Mouse (Mus musculus) heart, embryonic 14.5 days (tissue): ENCODE data around the gene Olfr1371. TPM values are rescaled to one million over a fixed set of nuclear protein-coding genes. Genes with fewer than 3 reads are reported as not detected.

Source experiments
- ATAC-seq: fragments of 200-750 bp; cut with Nextera tagmentation; 2 replicates; pipeline ENCODE4 v1.8.0; 2017; ENCODE audit warnings: low read depth, moderate TSS enrichment; ENCODE audit not compliant: insufficient number of reproducible peaks, insufficient read depth, low FRiP score
- H3K27ac ChIP-seq, 2 experiments: fragments of 200-500 bp in 1 of 2; fragments of 300-500 bp in 1 of 2; sonication (generic) in 1 of 2; replicated peaks in 1 of 2; 2 replicates each; pipeline ENCODE4 v1.5.1; 2012 to 2014; ENCODE audit warnings: low read depth in 2 of 2, low read length in 2 of 2, control low read depth in 1 of 2, mild to moderate bottlenecking in 1 of 2, mixed read lengths in 1 of 2; ENCODE audit not compliant: control insufficient read depth in 1 of 2, insufficient read depth in 1 of 2
- H3K27me3 ChIP-seq: fragments of 300-500 bp; sonication (generic); 2 replicates; pipeline ENCODE4 v1.6.1; 2014; ENCODE audit warnings: mild to moderate bottlenecking, low read length, control low read depth; ENCODE audit not compliant: control insufficient read depth, insufficient read depth
- H3K36me3 ChIP-seq: fragments of 300-500 bp; sonication (generic); 2 replicates; pipeline ENCODE4 v1.6.1; 2014; ENCODE audit warnings: mild to moderate bottlenecking, control low read depth, low read length, mixed read lengths; ENCODE audit not compliant: control insufficient read depth, insufficient read depth
- H3K4me1 ChIP-seq, 2 experiments: fragments of 200-500 bp in 1 of 2; fragments of 300-500 bp in 1 of 2; sonication (generic) in 1 of 2; 2 replicates each; pipeline ENCODE4 v1.6.1; 2012 to 2014; ENCODE audit warnings: low read length in 2 of 2, control low read depth in 1 of 2, mixed read lengths in 1 of 2; ENCODE audit not compliant: control insufficient read depth in 2 of 2, insufficient read depth in 2 of 2
- H3K4me2 ChIP-seq: fragments of 300-500 bp; sonication (generic); 2 replicates; pipeline ENCODE4 v1.6.1; 2014; ENCODE audit warnings: mild to moderate bottlenecking, low read length
- H3K4me3 ChIP-seq, 2 experiments: fragments of 200-500 bp in 1 of 2; fragments of 300-500 bp in 1 of 2; sonication (generic) in 1 of 2; 2 replicates each; pipeline ENCODE4 v1.5.1; 2012 to 2014; ENCODE audit warnings: low read length in 2 of 2, mild to moderate bottlenecking in 2 of 2, control low read depth in 1 of 2, low read depth in 1 of 2, moderate library complexity in 1 of 2; ENCODE audit not compliant: control insufficient read depth in 1 of 2, insufficient read depth in 1 of 2
- H3K9ac ChIP-seq: fragments of 300-500 bp; sonication (generic); 2 replicates; pipeline ENCODE4 v1.6.1; 2014; ENCODE audit warnings: mild to moderate bottlenecking, low read length
- H3K9me3 ChIP-seq: fragments of 300-500 bp; sonication (generic); 2 replicates; pipeline ENCODE4 v1.6.1; 2016; ENCODE audit warnings: low read length, control low read depth; ENCODE audit not compliant: control insufficient read depth
- WGBS: fragments of 180-500 bp; shearing (Covaris S2); extraction: QIAGEN DNeasy Blood & Tissue Kit; methylation state at CpG from one replicate; pipeline ENCODE4 v1.1.7; 2014; 5-methylcytosine and 5-hydroxymethylcytosine counted together
- polyA plus RNA-seq: library from polyadenylated mRNA; unstranded; fragments of >200 nt; fragmentation: Nextera tagmentation; extraction: Ambion mirVana; gene quantifications from 2 replicates; pipeline ENCODE4 v1.2.1, GENCODE M21; 2014

The Olfr1371 gene
- polyA plus RNA-seq, result not detected in 2 replicates

GRCm38 (mm10) chr11:52213887-52214286 lies at the start of gene Olfr1371:
Olfr1371 (minus strand) TSS chr11:52213987.
- H3K9me3 ChIP-seq, result no peaks in the 10 kb centered on the region
- H3K36me3 ChIP-seq, result no peaks in the 10 kb centered on the region
- no peak within 1 kb of the TSS for H3K4me3 ChIP-seq
- no peaks in the 10 kb centered on the region for H3K4me1 ChIP-seq
- H3K27ac ChIP-seq, result no peak within 1 kb of the TSS
- ATAC-seq, result no peak
- H3K9ac ChIP-seq, result no peak within 1 kb of the TSS
- no peak within 1 kb of the TSS for H3K4me2 ChIP-seq
- no peaks in the 10 kb centered on the region for H3K27me3 ChIP-seq

- no peak for ATAC-seq
- Histone ChIP-seq H3K4me2 (no peak overlapping the region), H3K36me3 (peaks cover 13% of the 10 kb centered on the region), H3K4me3 (no peak overlapping the region), H3K9me3 (no peaks in the 10 kb centered on the region), H3K9ac (no peak overlapping the region), H3K4me1 (peaks cover 15 to 19% of the 10 kb centered on the region in 2 experiments), H3K27me3 (no peaks in the 10 kb centered on the region), H3K27ac (no peak overlapping the region)
- WGBS, result 85% methylated on average over 11 of the region's 11 CpGs
Measured at GRCm38 (mm10) chr11:52262338-52262737, 48.6 kb upstream of the Olfr1371 start.

- Histone ChIP-seq H3K4me3 (no peak overlapping the region), H3K36me3 (peaks cover 16% of the 10 kb centered on the region), H3K4me2 (no peak overlapping the region), H3K4me1 (peaks cover 15 to 19% of the 10 kb centered on the region in 2 experiments), H3K9me3 (no peaks in the 10 kb centered on the region), H3K9ac (no peak overlapping the region), H3K27me3 (no peaks in the 10 kb centered on the region), H3K27ac (no peak overlapping the region)
- WGBS, result 43% methylated on average over 5 of the region's 5 CpGs
- no peak for ATAC-seq
Measured at GRCm38 (mm10) chr11:52261937-52262336, 48.1 kb upstream of the Olfr1371 start.

- no peak for ATAC-seq
- WGBS, result 76% methylated on average over 4 of the region's 4 CpGs
Measured at GRCm38 (mm10) chr11:52260878-52261277, 47.1 kb upstream of the Olfr1371 start.

GRCm38 (mm10) chr11:52258711-52259110 lies 44.9 kb upstream of the Olfr1371 start:
- no peak for ATAC-seq
- H3K4me1 ChIP-seq, result peaks cover 0 to 2% of the 10 kb centered on the region in 2 experiments; a peak in 1 of 4 replicates
- H3K4me3 ChIP-seq, result no peak overlapping the region
- no peak overlapping the region for H3K27ac ChIP-seq
- peaks cover 16% of the 10 kb centered on the region for H3K36me3 ChIP-seq
- H3K9ac ChIP-seq, result no peak overlapping the region
- H3K27me3 ChIP-seq, result no peaks in the 10 kb centered on the region
- H3K9me3 ChIP-seq, result no peaks in the 10 kb centered on the region
- 72% methylated on average over 5 of the region's 5 CpGs for WGBS
- H3K4me2 ChIP-seq, result no peak overlapping the region

More at GRCm38 (mm10) chr11:52260878-52261277, 47.1 kb upstream of the Olfr1371 start:
- no peaks in the 10 kb centered on the region for H3K9me3 ChIP-seq
- peaks cover 16% of the 10 kb centered on the region for H3K36me3 ChIP-seq
- no peak overlapping the region for H3K4me2 ChIP-seq
- H3K27me3 ChIP-seq, result no peaks in the 10 kb centered on the region
- no peak overlapping the region for H3K4me3 ChIP-seq
- H3K4me1 ChIP-seq, result peaks cover 8 to 10% of the 10 kb centered on the region in 2 experiments; a peak in 3 of 4 replicates
- no peak overlapping the region for H3K27ac ChIP-seq
- no peak overlapping the region for H3K9ac ChIP-seq

GRCm38 (mm10) chr11:52257376-52257775 lies 43.6 kb upstream of the Olfr1371 start:
- H3K9ac ChIP-seq, result no peak overlapping the region
- H3K27me3 ChIP-seq, result no peaks in the 10 kb centered on the region
- H3K9me3 ChIP-seq, result no peaks in the 10 kb centered on the region
- peaks cover 0 to 2% of the 10 kb centered on the region in 2 experiments; a peak in 1 of 4 replicates for H3K4me1 ChIP-seq
- no peak for ATAC-seq
- H3K4me3 ChIP-seq, result no peak overlapping the region
- no peak overlapping the region for H3K27ac ChIP-seq
- peaks cover 21% of the 10 kb centered on the region for H3K36me3 ChIP-seq
- no peak overlapping the region for H3K4me2 ChIP-seq
- WGBS, result 91% methylated on average over 3 of the region's 3 CpGs

GRCm38 (mm10) chr11:52255077-52255476 lies 41.3 kb upstream of the Olfr1371 start:
- no peak overlapping the region for H3K4me2 ChIP-seq
- WGBS, result 85% methylated on average over 8 of the region's 8 CpGs
- H3K4me3 ChIP-seq, result no peak overlapping the region
- no peaks in the 10 kb centered on the region for H3K27me3 ChIP-seq
- peaks cover 27% of the 10 kb centered on the region for H3K36me3 ChIP-seq
- no peak overlapping the region for H3K27ac ChIP-seq
- peaks cover 0 to 4% of the 10 kb centered on the region in 2 experiments; a peak in 2 of 4 replicates for H3K4me1 ChIP-seq
- no peak for ATAC-seq
- H3K9ac ChIP-seq, result no peak overlapping the region
- H3K9me3 ChIP-seq, result no peaks in the 10 kb centered on the region
